Mouse (Mus musculus): Measurements from ENCODE around the gene Aldh1l1. TPM values are rescaled to one million over a fixed set of nuclear protein-coding genes. Genes with fewer than 3 reads are reported as not detected.

Gene Aldh1l1
- polyA plus RNA-seq, 1 experiment from 2014 or later: 8.0 TPM

- no peak overlapping the region for H3K4me2 ChIP-seq
- no peak overlapping the region for H3K27ac ChIP-seq
- H3K4me1 ChIP-seq: peaks cover 7% of the 10 kb centered on the region
- H3K9me3 ChIP-seq (replicated peaks): no peaks in the 10 kb centered on the region
- 67% methylated on average over 3 of the region's 3 CpGs for WGBS (ENCODE audit: insufficient replicate concordance)
- ATAC-seq: no peak
- 0 out of 2 replicates have a peak, but pooled peaks cover 5% of the 10 kb centered on the region for H3K36me3 ChIP-seq
- H3K9ac ChIP-seq: no peak overlapping the region
- H3K27me3 ChIP-seq (replicated peaks): no peaks in the 10 kb centered on the region
- no peak overlapping the region for H3K4me3 ChIP-seq
Observed at GRCm38 (mm10) chr6:90472697-90473096, 13.5 kb upstream of the Aldh1l1 start.

GRCm38 (mm10) chr6:90473630-90474360, 12.4 kb upstream of the Aldh1l1 start:
- no peaks in the 10 kb centered on the region for H3K27me3 ChIP-seq (replicated peaks)
- H3K4me1 ChIP-seq: peaks cover 7% of the 10 kb centered on the region
- WGBS (ENCODE audit: insufficient replicate concordance): 84% methylated on average over 24 of the region's 24 CpGs
- H3K4me3 ChIP-seq: no peak overlapping the region
- no peak overlapping the region for H3K4me2 ChIP-seq
- no peak for ATAC-seq
- 0 out of 2 replicates have a peak, but pooled peaks cover 5% of the 10 kb centered on the region for H3K36me3 ChIP-seq
- no peak overlapping the region for H3K27ac ChIP-seq
- no peak overlapping the region for H3K9ac ChIP-seq
- no peaks in the 10 kb centered on the region for H3K9me3 ChIP-seq (replicated peaks)

GRCm38 (mm10) chr6:90474361-90474750, 11.9 kb upstream of the Aldh1l1 start:
- H3K9ac ChIP-seq: no peak overlapping the region
- no peak overlapping the region for H3K27ac ChIP-seq
- H3K27me3 ChIP-seq (replicated peaks): no peaks in the 10 kb centered on the region
- no peak overlapping the region for H3K4me2 ChIP-seq
- H3K4me1 ChIP-seq: peaks cover 7% of the 10 kb centered on the region
- no peak for ATAC-seq
- H3K4me3 ChIP-seq: no peak overlapping the region
- 68% methylated on average over 3 of the region's 3 CpGs for WGBS (ENCODE audit: insufficient replicate concordance)
- no peaks in the 10 kb centered on the region for H3K9me3 ChIP-seq (replicated peaks)
- 0 out of 2 replicates have a peak, but pooled peaks cover 5% of the 10 kb centered on the region for H3K36me3 ChIP-seq

GRCm38 (mm10) chr6:90475176-90475853, 10.9 kb upstream of the Aldh1l1 start:
- Histone ChIP-seq H3K36me3 (0 out of 2 replicates have a peak, but pooled peaks cover 5% of the 10 kb centered on the region), H3K27me3 (replicated peaks) (no peaks in the 10 kb centered on the region), H3K27ac (no peak overlapping the region), H3K9ac (no peak overlapping the region), H3K4me2 (no peak overlapping the region), H3K4me3 (no peak overlapping the region), H3K4me1 (peaks cover 7% of the 10 kb centered on the region), H3K9me3 (replicated peaks) (no peaks in the 10 kb centered on the region)
- 75% methylated on average over 4 of the region's 4 CpGs for WGBS (ENCODE audit: insufficient replicate concordance)
- peak; percentile 33; the same call in 1 of the 2 replicates for ATAC-seq

GRCm38 (mm10) chr6:90475854-90476212, 10.4 kb upstream of the Aldh1l1 start:
- Histone ChIP-seq H3K4me3 (no peak overlapping the region), H3K27me3 (replicated peaks) (no peaks in the 10 kb centered on the region), H3K36me3 (0 out of 2 replicates have a peak, but pooled peaks cover 5% of the 10 kb centered on the region), H3K27ac (no peak overlapping the region), H3K9ac (no peak overlapping the region), H3K9me3 (replicated peaks) (no peaks in the 10 kb centered on the region), H3K4me2 (no peak overlapping the region), H3K4me1 (peaks cover 7% of the 10 kb centered on the region)
- ATAC-seq: no peak
- 58% methylated on average over 3 of the region's 3 CpGs for WGBS (ENCODE audit: insufficient replicate concordance)

GRCm38 (mm10) chr6:90476941-90477518, 9.2 kb upstream of the Aldh1l1 start:
- Histone ChIP-seq H3K4me2 (no peak overlapping the region), H3K9ac (no peak overlapping the region), H3K27me3 (replicated peaks) (no peaks in the 10 kb centered on the region), H3K27ac (no peak overlapping the region), H3K4me3 (no peak overlapping the region), H3K4me1 (peaks cover 7% of the 10 kb centered on the region), H3K9me3 (replicated peaks) (no peaks in the 10 kb centered on the region), H3K36me3 (0 out of 2 replicates have a peak, but pooled peaks cover 5% of the 10 kb centered on the region)
- ATAC-seq: no peak
- 40% methylated on average over 14 of the region's 14 CpGs for WGBS (ENCODE audit: insufficient replicate concordance)

GRCm38 (mm10) chr6:90484249-90484648, 2.0 kb upstream of the Aldh1l1 start:
- H3K4me3 ChIP-seq: no peak overlapping the region
- H3K9ac ChIP-seq: no peak overlapping the region
- ATAC-seq: no peak
- no peaks in the 10 kb centered on the region for H3K4me1 ChIP-seq
- no peaks in the 10 kb centered on the region for H3K36me3 ChIP-seq
- WGBS (ENCODE audit: insufficient replicate concordance): 46% methylated on average over 3 of the region's 3 CpGs
- H3K4me2 ChIP-seq: no peak overlapping the region
- no peaks in the 10 kb centered on the region for H3K27me3 ChIP-seq (replicated peaks)
- no peaks in the 10 kb centered on the region for H3K9me3 ChIP-seq (replicated peaks)
- no peak overlapping the region for H3K27ac ChIP-seq

- H3K4me2 ChIP-seq: no peak overlapping the region
- H3K36me3 ChIP-seq: no peaks in the 10 kb centered on the region
- H3K4me3 ChIP-seq: no peak overlapping the region
- 59% methylated on average over 5 of the region's 5 CpGs for WGBS (ENCODE audit: insufficient replicate concordance)
- ATAC-seq: no peak
- H3K27ac ChIP-seq: no peak overlapping the region
- no peak overlapping the region for H3K9ac ChIP-seq
- H3K27me3 ChIP-seq (replicated peaks): no peaks in the 10 kb centered on the region
- H3K9me3 ChIP-seq (replicated peaks): no peaks in the 10 kb centered on the region
- H3K4me1 ChIP-seq: no peaks in the 10 kb centered on the region
Observed at GRCm38 (mm10) chr6:90484876-90485275, 1.4 kb upstream of the Aldh1l1 start.

- ATAC-seq: no peak
- Histone ChIP-seq H3K4me1 (peaks cover 3% of the 10 kb centered on the region; the same call in 1 of the 2 replicates), H3K4me2 (no peak overlapping the region), H3K27ac (no peak overlapping the region), H3K36me3 (no peaks in the 10 kb centered on the region), H3K9me3 (replicated peaks) (no peaks in the 10 kb centered on the region), H3K9ac (no peak overlapping the region), H3K4me3 (no peak overlapping the region), H3K27me3 (replicated peaks) (no peaks in the 10 kb centered on the region)
- 76% methylated on average over 1 of the region's 1 CpGs for WGBS (ENCODE audit: insufficient replicate concordance)
Observed at GRCm38 (mm10) chr6:90487531-90487930, 1.3 kb downstream of the Aldh1l1 start.

GRCm38 (mm10) chr6:90489532-90489931, 3.3 kb downstream of the Aldh1l1 start:
- ATAC-seq: no peak
- 63% methylated on average over 3 of the region's 3 CpGs for WGBS (ENCODE audit: insufficient replicate concordance)
- Histone ChIP-seq H3K4me2 (no peak overlapping the region), H3K27ac (no peak overlapping the region), H3K36me3 (no peaks in the 10 kb centered on the region), H3K9me3 (replicated peaks) (no peaks in the 10 kb centered on the region), H3K27me3 (replicated peaks) (no peaks in the 10 kb centered on the region), H3K4me3 (no peak overlapping the region), H3K4me1 (peaks cover 3% of the 10 kb centered on the region; the same call in 1 of the 2 replicates), H3K9ac (no peak overlapping the region)

GRCm38 (mm10) chr6:90490976-90491375, 4.7 kb downstream of the Aldh1l1 start:
- H3K4me2 ChIP-seq: no peak overlapping the region
- no peak overlapping the region for H3K4me3 ChIP-seq
- no peak overlapping the region for H3K27ac ChIP-seq
- H3K36me3 ChIP-seq: no peaks in the 10 kb centered on the region
- H3K9me3 ChIP-seq (replicated peaks): no peaks in the 10 kb centered on the region
- no peaks in the 10 kb centered on the region for H3K27me3 ChIP-seq (replicated peaks)
- WGBS (ENCODE audit: insufficient replicate concordance): 66% methylated on average over 2 of the region's 2 CpGs
- no peak for ATAC-seq
- H3K4me1 ChIP-seq: peaks cover 9% of the 10 kb centered on the region; the same call in 1 of the 2 replicates
- no peak overlapping the region for H3K9ac ChIP-seq
